Mouse (Mus musculus): ENCODE results near the gene Fam184a.
A peak's percentile ranks its signal among the peaks of the same experiment; 100 is the strongest.
"Not testable (repeated sequence)": the region's sequence is repeated elsewhere in the genome, so short reads cannot be mapped to it uniquely, and the experiment has no call there.

The Fam184a gene

DNA sequence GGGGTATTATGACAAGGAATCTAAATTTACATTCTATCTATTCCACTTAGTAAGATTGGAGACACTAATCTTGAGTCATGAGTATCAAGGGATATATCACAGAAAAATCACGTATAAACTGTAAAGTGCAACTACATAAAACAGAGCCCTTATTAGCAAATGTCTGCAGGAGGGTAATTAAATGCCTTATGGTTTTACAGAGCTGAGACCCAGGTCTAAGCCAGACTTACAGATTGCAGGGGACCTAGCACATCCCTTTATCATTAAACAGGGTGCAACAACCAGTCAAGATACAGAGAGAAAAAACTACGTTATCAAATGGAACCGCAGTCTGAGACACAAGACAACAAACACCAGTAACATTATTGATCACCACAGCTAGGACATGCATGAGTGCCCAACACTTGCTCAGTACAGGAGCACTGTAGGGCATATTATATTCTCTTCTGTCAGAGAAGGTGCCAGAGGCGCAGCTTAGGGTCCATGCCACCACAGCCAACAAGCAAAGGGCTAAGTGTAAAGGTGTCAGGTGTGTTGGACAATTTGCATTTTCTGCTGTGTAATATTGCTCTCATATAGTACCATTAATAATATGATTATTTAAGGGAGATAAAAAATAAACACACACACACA is 61.9 kb downstream of the Fam184a start:
- DNase-seq: no peak

DNA sequence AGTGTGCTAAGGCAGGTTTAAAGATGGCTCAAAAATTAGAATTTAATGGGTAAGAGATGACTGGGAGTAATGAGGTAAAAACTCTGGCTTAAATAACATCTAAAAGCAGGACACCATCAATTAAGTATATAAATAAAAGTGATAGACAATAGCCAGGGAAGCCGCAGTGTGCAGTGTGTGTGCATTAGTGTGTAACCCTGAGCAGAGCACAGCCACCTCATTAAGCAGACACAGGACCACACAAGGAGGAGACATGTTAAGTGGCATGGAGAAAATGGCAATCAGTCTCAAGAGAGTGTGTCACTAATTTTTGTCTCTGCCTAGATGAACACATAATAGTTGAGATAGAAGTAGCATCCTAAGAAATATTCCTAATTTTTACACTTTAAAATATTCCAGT is 62.4 kb downstream of the Fam184a start:
- DNase-seq: no peak

DNA sequence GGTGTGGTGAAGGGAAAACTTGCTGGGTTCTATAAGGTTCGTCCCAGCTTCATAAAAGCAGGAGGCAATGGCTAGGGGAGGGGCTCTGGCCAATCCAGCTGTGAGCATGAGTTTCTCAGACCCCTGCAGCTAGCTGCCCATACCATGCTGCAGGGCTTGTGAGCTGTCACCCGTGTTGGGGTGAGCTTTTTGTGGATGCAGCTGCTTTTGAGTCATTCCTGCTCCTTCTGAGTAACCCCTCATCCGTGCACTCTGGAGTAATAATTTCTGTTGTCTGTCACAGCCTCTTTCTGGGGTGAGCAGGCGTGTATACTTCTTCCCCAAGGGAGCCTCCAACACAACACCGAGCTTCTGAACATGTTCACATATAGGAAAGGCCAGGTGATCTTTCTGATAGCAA is 63.0 kb downstream of the Fam184a start:
- DNase-seq: no peak

DNA sequence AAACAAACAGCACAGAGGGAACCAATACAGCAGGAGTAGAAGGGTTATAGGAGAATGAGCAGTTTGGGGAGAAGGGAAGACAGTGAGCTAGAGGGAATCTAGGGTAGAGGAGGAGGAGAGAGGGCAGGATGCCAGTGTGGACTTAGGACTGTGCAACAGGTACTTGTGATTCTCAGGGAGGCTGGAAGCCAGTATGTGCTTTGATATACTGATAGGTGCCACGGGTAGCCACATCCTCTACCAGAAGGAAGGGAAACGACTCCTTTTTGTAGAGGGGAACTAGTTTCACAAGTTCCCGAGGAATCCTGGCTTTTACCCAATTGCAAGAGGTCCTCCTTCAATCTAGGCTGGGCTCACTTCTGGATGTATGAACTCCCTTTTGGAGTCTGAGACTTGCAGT is 65.1 kb downstream of the Fam184a start:
- peak; percentile 41 for DNase-seq

DNA sequence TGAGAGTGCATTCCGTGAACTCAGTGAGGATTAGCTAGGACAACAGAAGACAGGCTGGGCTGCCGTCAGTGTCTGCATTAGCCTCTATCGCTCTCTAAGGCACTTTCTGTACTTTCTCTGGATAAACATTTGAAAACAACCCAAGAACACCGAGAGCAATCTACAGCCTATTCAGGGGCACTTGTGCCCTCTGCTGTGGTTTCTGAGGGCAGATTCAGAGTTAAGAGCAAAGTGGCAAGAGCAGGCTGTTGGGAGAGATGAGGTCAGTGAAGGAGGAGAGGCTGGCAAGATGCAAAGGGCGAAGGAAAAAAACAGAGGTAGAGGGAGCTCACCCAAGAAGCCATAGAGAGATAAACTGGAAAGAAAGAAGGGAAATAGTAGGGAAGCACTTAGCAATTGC is 67.7 kb downstream of the Fam184a start:
- peak; percentile 71 for DNase-seq

DNA sequence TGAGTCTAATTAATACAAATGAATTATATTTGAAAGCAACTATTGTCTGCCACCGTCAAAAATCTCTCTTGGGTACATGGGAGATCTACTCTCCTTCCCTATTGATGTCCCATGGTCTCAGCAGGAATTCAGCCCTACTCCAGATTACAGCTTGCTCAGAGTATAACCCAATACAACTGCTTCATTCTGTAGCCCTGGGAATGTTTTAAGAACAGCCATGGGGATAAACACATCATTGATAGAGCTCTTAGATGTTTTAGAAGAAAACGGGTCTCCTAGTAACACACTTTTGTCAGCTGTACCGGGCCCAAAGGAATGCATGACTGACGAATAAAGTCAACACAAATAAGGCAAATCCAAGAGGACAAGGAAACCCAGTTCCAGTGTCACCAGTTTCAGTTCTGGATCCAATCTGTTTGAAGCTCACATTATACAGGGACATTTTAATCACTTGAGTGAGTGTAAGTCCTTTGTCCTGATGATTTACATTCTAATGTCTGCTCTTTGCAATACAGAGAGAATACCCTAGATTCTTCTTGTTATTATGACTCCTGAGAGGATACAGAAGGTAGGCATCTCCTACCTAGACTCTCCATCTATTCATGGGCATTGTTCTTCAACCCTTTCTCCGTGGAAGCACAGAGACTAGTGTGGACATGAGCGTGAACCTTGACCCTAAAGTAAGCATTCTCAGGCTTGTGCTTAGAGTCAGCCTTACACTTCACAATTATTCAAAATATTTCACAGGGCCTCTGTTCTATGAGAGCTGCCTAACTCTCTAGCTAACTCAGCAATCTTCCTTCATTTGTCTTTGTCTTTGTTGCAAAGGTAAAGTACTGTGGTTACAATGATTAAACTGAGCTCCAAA is 71.0 kb downstream of the Fam184a start:
- no peak for DNase-seq

DNA sequence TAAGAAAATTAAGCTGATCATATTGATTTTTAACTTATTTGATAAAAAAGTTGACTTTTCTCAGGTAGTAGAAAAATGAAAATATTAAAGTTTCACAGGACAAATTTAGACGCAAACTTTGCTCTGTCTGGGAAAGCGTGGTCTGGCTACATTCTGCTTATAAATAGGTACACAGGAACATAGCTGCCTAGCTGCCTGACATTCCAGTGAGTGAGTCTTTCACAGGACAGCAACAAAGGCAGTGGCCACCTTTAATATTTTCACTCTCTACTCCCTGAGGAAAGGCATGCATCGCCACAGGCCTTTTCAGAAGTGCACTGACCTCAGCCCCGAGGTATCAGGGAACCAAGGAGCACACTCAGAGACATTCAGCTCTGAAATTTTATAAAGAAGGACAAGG is 89.1 kb downstream of the Fam184a start:
- DNase-seq: no peak

DNA sequence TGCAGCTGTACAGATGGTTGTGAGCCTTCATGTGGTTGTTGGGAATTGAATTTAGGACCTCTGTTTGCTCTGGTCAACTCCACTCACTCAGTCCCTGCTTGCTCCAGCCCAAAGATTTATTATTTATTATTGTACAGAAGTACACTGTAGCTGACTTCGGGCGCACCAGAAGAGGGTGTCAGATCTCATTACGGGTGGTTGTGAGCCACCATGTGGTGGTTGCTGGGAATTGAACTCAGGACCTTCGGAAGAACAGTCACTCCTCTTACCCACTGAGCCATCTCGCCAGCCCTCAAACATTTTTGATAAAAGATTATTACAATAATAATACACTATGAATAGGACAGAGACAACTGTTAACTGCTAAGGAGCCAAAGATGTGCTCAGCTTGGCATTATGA is 96.7 kb downstream of the Fam184a start:
- DNase-seq: not testable (repeated sequence)

DNA sequence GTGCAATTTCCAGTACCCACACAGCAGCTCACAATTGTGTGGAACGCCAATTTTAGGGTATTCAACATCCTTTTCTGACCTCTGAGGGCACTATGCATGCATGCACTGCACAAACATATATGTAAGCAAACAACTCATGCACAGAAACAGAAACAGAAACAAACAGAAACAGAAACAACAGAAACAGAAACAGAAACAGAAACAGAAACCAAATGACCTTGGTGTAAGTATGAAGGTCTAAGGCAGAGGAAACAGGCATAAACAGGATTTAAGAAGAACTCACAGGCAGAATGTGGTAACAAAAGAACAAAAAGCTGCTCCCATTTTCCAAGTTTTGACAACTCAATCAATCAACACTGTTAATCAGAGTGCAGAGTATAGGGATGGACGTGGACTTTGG is 100.2 kb downstream of the Fam184a start:
- no peak for DNase-seq

DNA sequence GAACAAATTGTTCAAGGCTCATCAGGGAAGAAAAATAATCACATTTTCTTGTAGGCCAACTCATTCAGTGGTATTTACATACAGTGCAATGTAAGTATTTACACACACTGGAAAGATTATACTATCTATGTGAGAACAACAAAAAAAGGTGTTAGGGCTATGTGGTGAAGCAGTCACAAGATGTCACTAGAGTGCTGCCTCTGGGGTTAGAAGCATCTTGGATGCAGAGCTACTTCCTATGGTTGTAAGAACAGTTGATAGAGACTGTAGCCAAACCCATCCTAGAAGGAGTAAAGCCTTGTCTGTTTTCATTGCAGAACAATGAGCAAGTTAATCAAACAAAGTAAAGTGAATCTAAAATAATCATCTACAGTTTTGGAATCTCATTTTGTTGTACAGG is 109.4 kb downstream of the Fam184a start:
- DNase-seq: peak; percentile 37

DNA sequence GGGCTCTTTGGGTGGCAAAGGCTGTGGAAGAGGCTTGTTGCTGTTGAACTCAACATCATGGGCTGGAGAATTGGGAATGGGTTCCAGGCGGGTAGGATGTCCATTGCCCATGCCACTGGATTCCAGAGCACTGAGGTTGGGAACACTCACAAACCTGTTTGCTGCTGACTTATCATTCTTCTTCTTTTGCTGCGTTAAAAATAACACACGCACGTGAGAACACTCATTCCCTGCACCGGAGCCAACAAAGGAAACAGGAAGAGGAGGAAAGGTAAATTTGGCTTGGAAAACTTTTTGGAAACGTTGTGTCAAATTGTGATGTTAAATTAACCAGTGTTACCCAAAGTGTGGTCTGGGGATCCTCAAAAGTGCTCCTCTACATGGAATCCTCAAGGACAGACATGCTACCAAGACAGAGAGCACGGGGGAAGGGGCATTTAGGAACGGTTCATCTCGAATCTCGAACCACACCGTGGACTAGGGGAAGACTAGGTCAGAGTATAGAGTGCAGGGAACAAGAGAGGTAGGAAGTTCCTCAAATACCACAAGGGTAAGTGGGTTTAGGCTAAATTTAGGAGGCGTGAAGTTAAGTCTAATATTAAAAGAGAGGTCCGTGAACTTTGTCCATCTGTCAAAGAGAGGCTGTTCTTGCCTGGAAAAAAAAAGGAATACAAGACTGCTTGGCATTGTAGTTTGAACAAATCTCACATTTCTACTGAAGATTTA is 115.5 kb downstream of the Fam184a start:
- no peak for DNase-seq

DNA sequence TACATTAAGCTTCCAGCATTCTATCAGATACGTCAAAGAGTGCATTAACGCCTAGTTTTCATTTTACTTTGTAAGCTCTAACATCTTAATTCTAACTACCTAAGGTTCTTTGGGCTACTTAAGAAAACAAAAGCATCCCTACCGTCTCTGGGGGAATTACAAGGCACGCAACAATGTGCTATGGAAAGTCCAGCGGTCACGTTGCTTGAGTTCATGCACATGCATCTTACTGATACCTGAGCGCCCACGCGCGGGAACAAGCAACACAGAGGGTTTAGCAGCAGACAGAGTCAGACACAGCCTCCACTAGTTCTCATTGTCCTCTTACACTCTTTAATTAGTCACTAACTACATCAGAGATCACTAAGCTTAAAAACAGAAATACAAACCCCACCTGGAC is 116.8 kb downstream of the Fam184a start:
- DNase-seq: no peak

DNA sequence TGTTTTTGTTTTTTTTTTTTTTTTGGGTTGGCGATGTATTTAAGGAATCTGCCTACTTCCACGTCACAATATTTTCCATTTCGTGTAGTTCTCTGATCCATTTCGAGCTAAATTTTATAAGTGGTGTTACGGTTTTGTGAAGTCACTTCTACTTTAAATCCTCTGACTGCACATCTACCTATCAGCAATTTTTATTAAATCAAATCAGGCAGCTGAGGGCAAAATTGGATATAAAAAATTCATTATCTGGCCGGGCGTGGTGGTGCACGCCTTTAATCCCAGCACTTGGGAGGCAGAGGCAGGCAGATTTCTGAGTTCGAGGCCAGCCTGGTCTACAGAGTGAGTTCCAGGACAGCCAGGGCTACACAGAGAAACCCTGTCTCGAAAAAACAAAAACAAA is 120.6 kb downstream of the Fam184a start, which contains the start of gene Mcm9:
Gene Mcm9 (minus strand): TSS at position 101 of the 400 bp plus-strand sequence.
- DNase-seq: not testable (repeated sequence)

DNA sequence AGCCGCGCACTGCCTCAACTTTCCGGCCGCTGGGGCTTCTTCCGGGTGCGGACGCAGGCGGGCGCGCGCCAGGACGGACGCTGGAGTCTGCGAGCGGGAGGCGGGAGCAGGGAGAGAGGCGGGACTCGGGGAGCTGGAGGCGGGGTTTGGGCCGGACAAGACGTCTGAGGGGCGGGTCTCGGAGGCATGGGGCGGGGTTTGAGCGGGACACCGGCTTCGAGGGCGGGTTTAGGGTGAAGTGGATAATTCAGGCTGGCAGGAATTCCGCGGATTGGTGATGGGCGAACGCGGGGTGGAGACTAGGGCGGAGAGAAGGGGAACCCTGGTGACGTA is 121.0 kb downstream of the Fam184a start:
- peak; percentile 99 for DNase-seq

DNA sequence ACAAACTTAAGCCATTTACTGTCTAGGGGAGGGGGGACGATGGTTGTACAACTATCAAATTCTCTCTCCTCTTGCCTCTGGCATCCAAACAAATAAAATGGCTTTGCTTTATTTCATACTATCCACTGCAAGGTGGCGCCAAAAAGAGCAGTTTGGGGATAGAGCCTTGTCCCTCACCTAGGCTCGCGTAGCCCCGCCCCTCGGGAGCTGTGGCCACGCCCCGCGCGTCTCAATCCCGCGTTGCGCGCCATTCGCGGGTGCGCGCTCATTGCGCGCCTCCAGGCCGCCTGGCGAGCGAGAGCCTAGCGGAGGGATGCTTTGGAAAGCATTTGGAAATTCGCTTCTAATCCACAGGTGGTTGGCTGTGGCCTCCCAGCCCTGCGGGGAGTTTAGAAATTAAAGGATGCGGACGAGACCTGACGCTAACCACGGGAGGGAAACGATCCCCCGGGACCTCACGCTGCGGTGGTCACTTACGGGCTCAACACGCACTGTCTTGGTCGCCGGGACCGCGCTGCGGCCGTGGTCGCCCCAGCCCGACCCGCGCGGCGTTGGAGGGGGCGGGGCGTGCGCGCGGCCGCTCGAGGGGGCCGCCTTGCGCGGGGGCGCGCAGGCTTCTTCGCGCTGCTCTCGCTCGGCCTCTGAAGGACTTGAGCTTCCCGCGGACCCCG is 121.5 kb downstream of the Fam184a start:
- DNase-seq: peak; percentile 94

DNA sequence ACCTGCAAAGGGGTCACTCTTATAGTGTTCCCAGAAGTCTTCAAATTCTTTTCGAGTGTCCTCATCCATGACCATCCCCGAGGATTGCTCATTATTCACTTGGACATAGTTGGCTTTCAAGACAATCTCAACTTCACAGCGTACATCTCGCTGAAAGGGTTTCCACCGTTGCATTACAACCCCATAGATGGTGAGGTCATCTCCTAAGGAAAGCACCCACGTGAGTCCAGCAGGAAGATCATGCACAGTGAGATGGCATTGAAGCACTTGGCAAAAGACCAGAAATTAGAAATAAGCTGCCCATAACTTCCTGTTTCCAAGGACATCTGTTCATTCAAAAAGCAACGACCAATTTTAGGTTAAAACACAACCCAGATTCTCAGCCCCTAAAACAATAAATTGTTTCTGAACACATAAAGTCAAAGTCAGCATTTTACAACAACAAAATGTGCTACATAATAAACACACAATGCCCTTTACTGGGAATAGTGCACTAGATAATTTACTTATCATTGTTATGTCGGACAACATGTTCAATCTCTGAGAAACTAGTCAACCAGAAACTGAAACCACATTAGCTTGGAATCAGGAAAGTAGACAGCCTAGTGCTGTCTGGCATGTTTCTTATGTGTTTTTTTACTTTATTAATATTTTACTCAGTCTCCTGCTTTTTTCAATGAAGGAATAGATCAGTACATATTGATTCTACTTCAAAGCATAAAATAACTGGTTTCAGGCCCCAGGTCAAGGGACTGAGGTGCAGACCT is 134.9 kb downstream of the Fam184a start:
- peak; percentile 27 for DNase-seq

DNA sequence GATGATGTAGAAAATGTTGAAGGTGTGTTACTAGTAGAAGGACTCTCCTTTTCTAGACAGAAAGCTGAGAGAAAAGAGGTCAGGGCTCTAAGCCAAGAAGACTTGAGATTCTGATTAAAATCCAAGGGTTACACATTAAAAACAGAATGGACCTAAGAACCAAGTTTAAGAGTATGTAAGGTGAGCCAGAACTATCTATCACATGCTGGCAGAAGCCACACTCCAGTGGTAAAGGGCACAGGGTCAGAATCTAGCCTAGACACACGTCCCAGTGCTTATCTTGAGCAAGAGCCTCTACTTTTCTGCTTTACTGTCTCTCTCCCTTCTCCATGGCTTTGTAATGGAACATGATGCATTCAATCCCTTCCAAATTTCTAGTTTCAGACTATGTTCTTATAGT is 137.0 kb downstream of the Fam184a start:
- no peak for DNase-seq

DNA sequence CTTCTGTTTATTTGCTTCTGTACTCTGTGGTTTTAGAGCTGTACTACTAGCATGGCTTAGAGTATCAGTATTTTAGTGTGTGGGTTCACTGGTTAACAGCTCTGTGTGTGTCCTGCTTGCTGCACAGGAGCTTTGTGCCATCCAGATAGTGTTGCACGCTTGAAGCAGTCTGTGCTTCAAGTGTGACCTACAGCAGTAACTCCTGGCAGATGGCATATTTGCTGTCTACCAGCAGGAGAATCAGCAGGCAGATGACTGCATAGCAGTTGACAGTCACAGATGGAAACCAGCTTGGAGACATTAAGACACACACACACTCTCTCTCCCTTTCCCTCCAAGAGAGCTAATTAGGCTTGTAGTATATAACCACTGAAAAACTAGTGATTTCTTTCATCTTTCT is 138.8 kb downstream of the Fam184a start:
- DNase-seq: no peak

DNA sequence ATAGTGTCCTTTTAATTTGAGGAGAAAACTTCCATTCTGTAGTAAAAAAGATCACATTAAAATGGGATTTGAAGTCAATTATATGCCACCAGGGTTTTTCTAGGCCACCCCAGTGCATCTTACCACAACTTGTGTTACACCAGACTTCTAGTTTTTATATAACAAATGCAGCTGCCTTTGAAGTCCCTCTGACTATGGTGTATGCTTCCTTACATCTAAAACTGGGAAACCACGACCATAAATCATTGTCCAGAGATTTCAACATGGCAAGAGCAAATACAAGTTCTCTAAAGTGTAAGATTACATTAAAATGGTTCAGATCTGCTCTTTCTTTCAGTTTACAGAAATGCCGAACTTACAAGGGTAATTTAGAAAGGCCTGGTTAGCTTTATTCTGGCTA is 142.6 kb downstream of the Fam184a start:
- no peak for DNase-seq

DNA sequence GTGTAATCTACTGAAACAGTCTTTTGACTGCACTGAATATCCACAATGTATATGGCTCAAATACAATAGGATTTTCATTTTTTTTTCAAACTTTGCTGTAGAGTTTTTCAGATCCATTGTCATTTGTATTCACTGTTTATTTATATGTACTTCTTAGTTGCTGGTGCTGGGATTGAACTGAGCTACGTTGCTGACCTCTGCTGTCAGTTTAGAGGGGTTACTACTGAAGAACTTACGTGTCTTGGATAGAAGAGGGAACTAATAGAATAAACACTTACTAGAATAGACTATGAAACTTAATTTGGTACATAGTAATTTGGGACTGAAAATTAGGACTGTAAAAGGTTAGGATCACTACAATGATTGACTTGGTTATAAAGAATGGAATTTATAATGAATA is 145.6 kb downstream of the Fam184a start:
- DNase-seq: no peak

DNA sequence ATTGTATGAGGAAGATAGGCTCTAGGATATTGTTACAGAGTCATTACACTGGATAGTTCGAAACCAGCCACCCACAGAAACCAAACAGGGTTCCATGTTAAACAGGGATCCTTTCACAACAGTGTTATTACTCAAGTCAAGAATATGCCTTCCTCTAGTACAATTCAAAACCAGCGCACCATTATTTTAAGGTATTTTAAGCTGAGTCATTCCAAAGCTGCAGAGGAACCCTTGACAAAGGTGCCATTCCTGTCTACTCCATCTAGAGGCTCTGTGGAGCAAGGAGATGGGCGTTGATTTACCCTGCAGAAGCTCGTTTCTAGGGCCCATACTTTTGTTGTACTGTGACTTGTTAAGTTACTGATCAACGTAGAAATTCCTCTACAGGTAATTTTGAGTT is 152.1 kb downstream of the Fam184a start:
- DNase-seq: peak; percentile 18

DNA sequence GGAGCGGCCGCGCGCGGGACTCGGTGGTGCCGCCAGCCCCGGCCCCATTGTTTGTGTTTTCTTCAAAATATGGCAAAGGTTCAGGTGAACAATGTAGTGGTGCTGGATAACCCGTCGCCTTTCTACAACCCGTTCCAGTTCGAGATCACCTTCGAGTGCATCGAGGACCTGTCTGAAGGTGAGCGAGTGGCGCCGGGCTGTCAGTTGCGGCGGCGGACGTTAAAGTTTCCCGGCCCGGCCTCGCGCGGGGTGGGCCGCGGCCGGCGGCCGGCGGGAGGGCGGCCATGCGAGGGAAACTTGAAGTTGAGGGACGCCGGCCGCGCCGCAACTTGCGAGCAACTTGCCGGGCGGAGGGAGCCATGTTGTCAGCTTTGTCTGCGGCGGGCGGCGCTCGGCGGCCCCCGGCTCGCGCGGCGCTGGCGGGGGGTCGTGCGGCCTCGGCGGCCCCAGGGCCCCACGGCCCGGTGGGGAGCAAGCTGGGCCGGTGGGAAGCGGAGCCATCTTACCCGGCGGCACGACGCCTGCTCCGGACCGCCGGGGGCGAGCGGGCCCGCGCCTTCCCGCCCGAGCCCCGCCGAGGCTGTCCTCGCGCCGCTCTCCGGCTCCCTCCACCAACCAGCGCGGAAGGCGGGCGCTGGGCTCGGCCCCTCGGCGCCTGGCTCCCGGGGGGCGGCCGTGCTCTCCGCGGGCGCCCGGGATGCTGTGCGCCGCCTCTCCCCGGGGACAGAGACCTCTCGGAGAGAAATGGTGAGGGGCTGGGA is 153.6 kb downstream of the Fam184a start:
- peak; percentile 19 for DNase-seq

Measured in lung, postnatal 36 days (tissue).